Mouse (Mus musculus): ENCODE data around the gene Nfkbil1. TPM values are rescaled to one million over a fixed set of nuclear protein-coding genes. Genes with fewer than 3 reads are reported as not detected.

The Nfkbil1 gene
- polyA plus RNA-seq, 1 experiment from 2014 or later = 5.2 TPM

DNA sequence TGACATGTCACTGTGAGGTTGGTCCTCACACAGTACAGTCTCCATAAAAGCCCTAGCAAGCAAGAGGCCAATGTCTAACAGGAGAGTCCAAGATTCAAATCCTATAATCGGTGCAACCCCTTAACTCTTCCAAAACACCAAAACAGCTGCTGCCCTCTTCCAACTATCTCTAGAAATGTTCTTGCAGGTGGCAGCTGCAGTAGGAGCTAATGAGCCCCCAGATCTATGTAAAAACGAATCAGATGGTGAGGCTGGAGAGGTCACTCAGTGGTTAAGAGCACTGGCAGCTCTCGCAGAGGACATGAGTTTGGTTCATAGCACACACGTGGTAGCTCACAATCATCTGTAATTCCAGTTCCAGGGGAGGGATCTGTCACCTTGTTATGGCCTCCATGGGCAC, 20.1 kb upstream of the Nfkbil1 start:
- Histone ChIP-seq H3K9ac (ENCODE audit: low read length) (no peak overlapping the region), H3K27me3 (replicated peaks; ENCODE audit: control insufficient read depth, insufficient read depth, low read length) (no peaks in the 10 kb centered on the region), H3K4me1 (ENCODE audit: control insufficient read depth, insufficient read depth, low read length) (no peaks in the 10 kb centered on the region), H3K4me3 (ENCODE audit: low read depth, low read length) (no peak overlapping the region), H3K4me2 (ENCODE audit: low read length) (no peak overlapping the region), H3K9me3 (replicated peaks; ENCODE audit: control insufficient read depth, low read length) (no peaks in the 10 kb centered on the region), H3K36me3 (ENCODE audit: control insufficient read depth, insufficient read depth, low read length) (peaks cover 41% of the 10 kb centered on the region), H3K27ac (ENCODE audit: low read depth, low read length) (no peak overlapping the region)
- WGBS = 61% methylated on average over 4 of the region's 4 CpGs
- ATAC-seq = no peak
- no peak for DNase-seq (ENCODE audit: low spot score)

DNA sequence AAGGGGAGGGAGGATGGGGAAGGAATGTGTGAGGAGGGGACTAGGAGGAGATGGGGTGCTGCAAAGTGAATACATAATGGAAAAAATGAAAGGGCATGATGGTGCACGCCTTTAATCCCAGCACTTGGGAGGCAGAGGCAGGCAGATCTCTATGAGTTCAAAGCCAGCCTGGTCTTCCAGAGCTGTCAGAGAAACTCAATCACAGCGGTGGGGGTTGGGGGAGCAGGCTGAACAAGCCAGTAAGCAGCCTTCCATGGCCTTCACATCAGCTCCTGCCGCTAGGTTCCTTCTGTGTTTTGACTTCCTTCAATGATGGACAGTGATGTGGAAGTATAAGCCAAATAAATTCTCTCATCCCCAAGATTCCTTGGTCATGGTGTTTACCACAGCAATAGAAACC, 19.7 kb upstream of the Nfkbil1 start:
- H3K27me3 ChIP-seq (replicated peaks; ENCODE audit: control insufficient read depth, insufficient read depth, low read length) = no peaks in the 10 kb centered on the region
- H3K4me2 ChIP-seq (ENCODE audit: low read length) = no peak overlapping the region
- H3K9me3 ChIP-seq (replicated peaks; ENCODE audit: control insufficient read depth, low read length) = no peaks in the 10 kb centered on the region
- no peak overlapping the region for H3K9ac ChIP-seq (ENCODE audit: low read length)
- no peaks in the 10 kb centered on the region for H3K4me1 ChIP-seq (ENCODE audit: control insufficient read depth, insufficient read depth, low read length)
- no peak overlapping the region for H3K27ac ChIP-seq (ENCODE audit: low read depth, low read length)
- ATAC-seq (0 out of 2 replicates have a peak, but pooled peaks have one; percentile 5), DNase-seq (ENCODE audit: low spot score) (no peak)
- peaks cover 45% of the 10 kb centered on the region for H3K36me3 ChIP-seq (ENCODE audit: control insufficient read depth, insufficient read depth, low read length)
- WGBS = 66% methylated on average over 3 of the region's 3 CpGs
- no peak overlapping the region for H3K4me3 ChIP-seq (ENCODE audit: low read depth, low read length)

DNA sequence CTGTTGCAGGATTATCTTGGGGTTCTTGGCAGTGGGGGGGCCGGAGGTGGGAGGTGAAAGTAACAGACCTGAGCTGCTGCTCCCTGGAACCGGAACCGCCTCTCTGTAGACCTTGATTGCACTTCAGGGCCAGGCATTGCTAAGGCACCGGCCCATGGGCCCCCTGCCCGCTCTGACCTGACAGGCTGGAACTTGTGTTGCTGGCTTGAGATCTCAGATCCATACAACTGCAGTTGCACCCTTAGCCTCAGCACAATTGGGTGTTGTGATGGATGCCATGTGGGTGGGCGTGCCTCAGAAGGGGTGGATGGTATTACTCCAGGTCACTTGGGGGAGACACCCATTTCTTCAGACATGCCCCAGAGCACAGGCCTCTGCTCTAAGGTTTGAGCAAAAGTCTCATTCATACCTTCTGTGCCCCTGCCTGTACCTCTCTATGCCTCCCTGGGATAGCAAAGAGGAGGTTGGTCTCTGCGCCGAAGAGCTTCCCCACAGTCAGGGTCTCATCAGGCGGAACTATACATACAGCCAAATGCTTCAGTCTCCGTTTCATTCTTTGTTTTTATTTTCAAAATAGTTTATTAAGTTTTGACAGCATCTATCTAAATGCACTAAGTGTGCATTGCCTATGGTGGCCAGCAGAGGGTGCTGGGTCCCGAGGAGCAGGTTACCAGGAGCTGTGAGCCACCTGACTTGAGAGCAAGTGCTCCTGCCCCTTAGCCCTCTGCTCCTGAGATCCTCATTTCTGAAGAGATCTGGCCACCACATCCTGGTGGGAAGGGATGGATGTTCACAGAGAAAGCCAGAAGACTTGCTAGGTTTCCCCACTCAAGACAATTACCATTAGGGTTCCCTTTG, 18.9 kb upstream of the Nfkbil1 start:
- ATAC-seq (peak; percentile 29; the same call in 1 of the 2 replicates), DNase-seq (ENCODE audit: low spot score) (peak; percentile 56)
- Histone ChIP-seq H3K4me3 (ENCODE audit: low read depth, low read length) (no peak overlapping the region), H3K4me1 (ENCODE audit: control insufficient read depth, insufficient read depth, low read length) (no peaks in the 10 kb centered on the region), H3K27ac (ENCODE audit: low read depth, low read length) (no peak overlapping the region), H3K4me2 (ENCODE audit: low read length) (no peak overlapping the region), H3K9me3 (replicated peaks; ENCODE audit: control insufficient read depth, low read length) (no peaks in the 10 kb centered on the region), H3K27me3 (replicated peaks; ENCODE audit: control insufficient read depth, insufficient read depth, low read length) (no peaks in the 10 kb centered on the region), H3K36me3 (ENCODE audit: control insufficient read depth, insufficient read depth, low read length) (peaks cover 53% of the 10 kb centered on the region), H3K9ac (ENCODE audit: low read length) (no peak overlapping the region)
- WGBS = 53% methylated on average over 11 of the region's 11 CpGs

DNA sequence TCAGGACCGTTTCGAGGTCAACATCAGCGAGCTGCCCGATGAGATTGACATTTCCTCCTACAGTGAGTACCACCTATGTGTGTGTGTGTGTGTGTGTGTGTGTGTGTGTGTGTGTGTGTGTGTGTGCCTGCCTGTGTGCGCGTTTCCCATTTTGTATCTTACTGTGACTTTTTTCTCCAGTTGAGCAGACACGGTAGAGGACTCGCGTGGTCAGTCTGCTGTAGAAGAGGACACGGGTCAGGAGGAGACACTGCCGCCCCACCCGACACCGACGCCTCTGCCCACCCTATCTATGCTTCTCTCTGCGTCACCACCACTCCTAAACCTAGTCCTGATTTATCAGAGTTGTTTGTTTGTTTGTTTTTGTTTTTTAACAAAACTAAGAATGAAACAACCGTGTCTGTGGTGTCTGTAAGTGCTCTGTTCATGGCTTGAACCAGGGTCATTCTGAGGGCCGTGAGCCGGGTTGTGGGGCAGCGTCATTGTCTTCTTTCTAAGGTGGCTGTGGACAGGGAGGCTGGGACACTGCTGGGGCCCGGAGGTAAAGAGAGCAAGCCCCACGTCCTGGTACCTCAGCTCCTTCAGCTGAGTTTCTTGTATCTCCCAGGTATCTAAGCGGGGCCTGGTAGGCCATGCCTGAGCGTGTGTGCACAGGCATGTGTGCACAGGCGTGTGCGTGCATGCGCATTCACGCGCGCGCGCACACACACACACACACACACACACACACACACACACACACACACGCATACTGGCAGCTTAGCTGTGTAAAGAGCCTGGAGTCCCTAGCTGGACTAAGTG, 17.9 kb upstream of the Nfkbil1 start:
- Histone ChIP-seq H3K27ac (ENCODE audit: low read depth, low read length) (no peak overlapping the region), H3K4me3 (ENCODE audit: low read depth, low read length) (no peak overlapping the region), H3K4me1 (ENCODE audit: control insufficient read depth, insufficient read depth, low read length) (no peaks in the 10 kb centered on the region), H3K36me3 (ENCODE audit: control insufficient read depth, insufficient read depth, low read length) (peaks cover 63% of the 10 kb centered on the region), H3K27me3 (replicated peaks; ENCODE audit: control insufficient read depth, insufficient read depth, low read length) (no peaks in the 10 kb centered on the region), H3K9ac (ENCODE audit: low read length) (no peak overlapping the region), H3K4me2 (ENCODE audit: low read length) (no peak overlapping the region), H3K9me3 (replicated peaks; ENCODE audit: control insufficient read depth, low read length) (no peaks in the 10 kb centered on the region)
- no peak for DNase-seq (ENCODE audit: low spot score)
- 0 out of 2 replicates have a peak, but pooled peaks have one; percentile 3 for ATAC-seq
- WGBS = 86% methylated on average over 32 of the region's 32 CpGs

DNA sequence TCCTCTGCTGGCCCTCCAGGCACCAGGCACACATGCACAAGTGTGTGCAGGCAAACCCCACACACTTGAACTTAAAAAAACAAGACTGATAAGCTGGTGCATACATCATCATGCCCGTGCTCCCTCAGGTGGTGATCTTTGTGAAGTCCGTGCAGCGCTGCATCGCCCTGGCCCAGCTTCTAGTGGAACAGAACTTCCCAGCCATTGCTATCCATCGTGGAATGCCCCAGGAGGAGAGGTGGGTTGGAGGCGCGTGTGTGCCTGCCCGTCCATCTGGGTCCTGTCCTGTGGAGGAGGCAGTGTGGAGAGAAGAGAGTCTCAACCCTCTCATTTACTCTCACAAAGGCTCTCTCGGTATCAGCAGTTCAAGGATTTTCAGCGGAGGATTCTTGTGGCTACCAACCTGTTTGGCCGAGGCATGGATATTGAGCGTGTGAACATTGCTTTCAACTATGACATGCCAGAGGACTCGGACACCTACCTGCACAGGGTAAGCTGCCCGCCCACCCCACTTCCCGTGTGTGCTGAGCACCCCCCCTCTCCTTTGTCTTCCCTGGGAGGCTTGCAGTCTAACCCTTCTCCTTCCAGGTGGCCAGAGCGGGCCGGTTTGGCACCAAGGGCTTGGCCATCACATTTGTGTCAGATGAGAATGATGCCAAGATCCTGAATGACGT, 17.2 kb upstream of the Nfkbil1 start:
- peaks cover 71% of the 10 kb centered on the region for H3K36me3 ChIP-seq (ENCODE audit: control insufficient read depth, insufficient read depth, low read length)
- H3K27ac ChIP-seq (ENCODE audit: low read depth, low read length) = no peak overlapping the region
- 84% methylated on average over 18 of the region's 18 CpGs for WGBS
- no peak overlapping the region for H3K4me2 ChIP-seq (ENCODE audit: low read length)
- ATAC-seq (no peak), DNase-seq (ENCODE audit: low spot score) (no peak)
- H3K9ac ChIP-seq (ENCODE audit: low read length) = no peak overlapping the region
- no peaks in the 10 kb centered on the region for H3K27me3 ChIP-seq (replicated peaks; ENCODE audit: control insufficient read depth, insufficient read depth, low read length)
- H3K9me3 ChIP-seq (replicated peaks; ENCODE audit: control insufficient read depth, low read length) = no peaks in the 10 kb centered on the region
- no peaks in the 10 kb centered on the region for H3K4me1 ChIP-seq (ENCODE audit: control insufficient read depth, insufficient read depth, low read length)
- no peak overlapping the region for H3K4me3 ChIP-seq (ENCODE audit: low read depth, low read length)

DNA sequence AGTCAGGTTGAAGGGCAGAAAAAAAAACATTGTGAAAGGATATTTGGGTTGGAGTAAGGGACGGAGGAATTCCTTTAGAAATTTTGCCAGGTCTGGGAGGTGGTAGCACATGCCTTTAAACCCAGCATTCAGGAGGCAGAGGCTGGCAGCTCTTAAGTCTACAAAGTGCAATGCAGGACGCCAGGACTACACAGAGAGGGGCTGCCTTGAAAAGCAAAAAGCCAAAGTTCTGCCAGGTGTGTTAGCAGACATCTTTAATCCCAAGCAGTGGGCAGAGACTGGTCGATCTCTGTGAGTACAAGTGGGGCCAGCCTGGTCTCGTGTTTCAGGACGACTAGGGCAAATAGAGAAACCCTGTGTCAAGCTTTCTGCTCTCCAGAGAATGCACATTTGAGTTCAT, 16.4 kb upstream of the Nfkbil1 start:
- no peak overlapping the region for H3K4me2 ChIP-seq (ENCODE audit: low read length)
- no peak overlapping the region for H3K9ac ChIP-seq (ENCODE audit: low read length)
- no peak overlapping the region for H3K27ac ChIP-seq (ENCODE audit: low read depth, low read length)
- no peaks in the 10 kb centered on the region for H3K4me1 ChIP-seq (ENCODE audit: control insufficient read depth, insufficient read depth, low read length)
- H3K36me3 ChIP-seq (ENCODE audit: control insufficient read depth, insufficient read depth, low read length) = peaks cover 78% of the 10 kb centered on the region
- no peaks in the 10 kb centered on the region for H3K27me3 ChIP-seq (replicated peaks; ENCODE audit: control insufficient read depth, insufficient read depth, low read length)
- ATAC-seq = no peak
- no peak overlapping the region for H3K4me3 ChIP-seq (ENCODE audit: low read depth, low read length)
- 84% methylated on average over 5 of the region's 5 CpGs for WGBS
- DNase-seq (ENCODE audit: low spot score) = no peak
- H3K9me3 ChIP-seq (replicated peaks; ENCODE audit: control insufficient read depth, low read length) = no peaks in the 10 kb centered on the region

DNA sequence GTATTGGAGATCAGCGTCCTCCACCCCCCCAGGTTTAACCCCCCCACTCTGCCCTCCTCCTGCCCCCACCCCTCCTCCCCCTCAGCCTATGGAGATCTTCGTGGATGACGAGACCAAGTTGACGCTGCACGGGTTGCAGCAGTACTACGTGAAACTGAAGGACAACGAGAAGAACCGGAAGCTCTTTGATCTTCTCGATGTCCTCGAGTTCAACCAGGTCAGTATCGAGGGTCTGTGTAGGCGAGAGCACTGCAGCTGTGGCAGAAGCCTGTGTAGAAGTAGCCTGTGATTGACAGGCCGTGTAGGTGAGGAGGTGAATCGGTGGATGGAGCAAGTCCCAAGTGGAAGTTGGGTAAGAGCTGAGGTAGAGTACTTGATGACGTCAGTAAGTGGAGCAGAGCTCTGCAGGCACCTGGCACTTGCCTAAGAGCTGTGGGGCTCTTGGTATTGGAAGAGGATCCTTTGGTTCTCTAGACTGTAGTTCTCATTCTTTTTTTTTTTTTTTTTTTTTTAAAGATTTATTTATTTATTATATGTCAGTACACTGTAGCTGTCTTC, 15.6 kb upstream of the Nfkbil1 start:
- DNase-seq (ENCODE audit: low spot score) (no peak), ATAC-seq (no peak)
- H3K9ac ChIP-seq (ENCODE audit: low read length) = no peak overlapping the region
- WGBS = 85% methylated on average over 15 of the region's 15 CpGs
- H3K36me3 ChIP-seq (ENCODE audit: control insufficient read depth, insufficient read depth, low read length) = peaks cover 86% of the 10 kb centered on the region
- no peaks in the 10 kb centered on the region for H3K9me3 ChIP-seq (replicated peaks; ENCODE audit: control insufficient read depth, low read length)
- no peaks in the 10 kb centered on the region for H3K27me3 ChIP-seq (replicated peaks; ENCODE audit: control insufficient read depth, insufficient read depth, low read length)
- H3K4me3 ChIP-seq (ENCODE audit: low read depth, low read length) = no peak overlapping the region
- H3K4me2 ChIP-seq (ENCODE audit: low read length) = no peak overlapping the region
- no peaks in the 10 kb centered on the region for H3K4me1 ChIP-seq (ENCODE audit: control insufficient read depth, insufficient read depth, low read length)
- H3K27ac ChIP-seq (ENCODE audit: low read depth, low read length) = no peak overlapping the region

DNA sequence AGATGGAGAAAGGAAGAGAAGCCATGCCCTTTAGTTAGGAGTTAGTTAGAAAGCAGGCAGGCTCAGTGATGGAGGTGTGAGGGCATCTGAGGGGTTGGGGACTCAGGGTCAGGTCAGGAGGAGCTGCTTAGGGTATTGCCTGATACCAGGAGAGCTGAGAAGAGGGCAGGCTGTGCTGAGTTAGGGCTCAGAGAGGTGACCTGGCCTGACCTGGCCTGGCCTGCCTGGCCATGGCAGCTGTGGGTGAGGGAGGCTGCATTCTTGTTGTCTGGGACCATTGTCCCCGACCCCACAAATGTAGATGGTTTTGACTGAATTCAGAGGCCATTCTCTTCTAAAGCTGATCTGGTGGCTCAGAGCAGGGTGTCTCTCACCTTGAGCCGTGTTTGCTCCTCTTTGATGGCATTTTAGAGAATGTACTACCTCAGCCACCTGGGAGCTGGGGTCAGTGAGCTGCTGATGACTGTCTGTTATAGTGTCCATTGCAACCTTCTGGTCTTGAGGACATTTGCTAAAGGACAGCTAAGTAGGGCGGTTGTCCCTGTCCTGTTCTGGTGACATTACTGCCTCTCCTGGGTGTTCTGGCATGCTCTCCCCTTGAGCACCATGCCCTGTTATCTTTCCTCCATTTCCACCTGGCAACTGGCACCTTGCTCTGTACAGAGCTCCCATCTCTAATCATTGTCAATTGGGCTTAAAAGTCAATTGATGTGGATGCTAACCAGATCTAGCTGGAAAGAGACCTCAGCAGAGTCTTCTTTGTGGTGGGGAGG, 14.9 kb upstream of the Nfkbil1 start:
- no peak for ATAC-seq

More for the DNA sequence above, 14.9 kb upstream of the Nfkbil1 start:
- Histone ChIP-seq H3K36me3 (ENCODE audit: control insufficient read depth, insufficient read depth, low read length) (peaks cover 93% of the 10 kb centered on the region), H3K9me3 (replicated peaks; ENCODE audit: control insufficient read depth, low read length) (no peaks in the 10 kb centered on the region), H3K9ac (ENCODE audit: low read length) (no peak overlapping the region), H3K27ac (ENCODE audit: low read depth, low read length) (no peak overlapping the region), H3K4me3 (ENCODE audit: low read depth, low read length) (no peak overlapping the region), H3K4me2 (ENCODE audit: low read length) (no peak overlapping the region), H3K27me3 (replicated peaks; ENCODE audit: control insufficient read depth, insufficient read depth, low read length) (no peaks in the 10 kb centered on the region), H3K4me1 (ENCODE audit: control insufficient read depth, insufficient read depth, low read length) (peaks cover 1% of the 10 kb centered on the region)
- no peak for DNase-seq (ENCODE audit: low spot score)
- WGBS = 89% methylated on average over 3 of the region's 3 CpGs
